8 mouse cellular contexts compared by ENCODE assay signal in the genomic region with DNA sequence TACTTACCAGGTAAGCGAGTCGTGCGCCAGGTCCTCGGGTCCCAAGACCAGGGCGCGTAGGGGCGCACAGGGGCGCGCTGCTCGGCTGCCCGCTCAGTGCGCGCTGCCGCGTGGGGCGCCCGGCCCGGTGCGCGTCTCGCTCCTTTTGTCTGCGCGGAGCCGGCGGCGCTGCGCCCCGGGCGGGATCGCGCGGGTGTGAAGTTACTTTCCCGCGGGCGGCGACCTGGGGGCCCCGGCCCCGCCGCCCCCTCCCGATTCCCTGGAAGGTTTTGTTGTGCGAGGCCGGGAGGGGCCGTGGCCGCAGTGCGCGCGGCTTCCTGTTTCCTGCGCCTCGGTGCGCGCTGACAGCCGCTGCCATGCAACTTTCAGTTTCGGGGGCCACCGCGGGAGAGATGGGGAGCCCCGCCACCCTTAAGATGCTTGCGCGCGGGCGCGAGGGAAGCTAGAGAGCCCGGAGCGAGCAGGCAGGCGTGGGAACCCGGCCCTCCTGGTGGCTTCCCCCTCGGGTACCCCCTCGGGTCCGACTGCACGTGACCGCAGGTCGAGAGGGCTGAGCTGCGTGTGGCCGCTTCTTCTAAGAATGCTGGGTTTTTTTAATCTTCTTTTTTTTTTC.
A peak's percentile ranks its signal among the peaks of the same experiment; 100 is the strongest.
DNase-seq lines count a peak whose midpoint lies in the region; ATAC-seq and TF ChIP-seq lines count a peak whose summit lies in the region.

No protein-coding gene starts in this region.

- H3K27ac ChIP-seq in CH12.LX (ENCODE audit: insufficient read depth, low read depth): peak overlapping the region; percentile 95
- H3K27ac ChIP-seq in forebrain, embryonic 12.5 days: peak overlapping the region; percentile 100
- H3K27ac ChIP-seq in hindbrain, embryonic 12.5 days: peak overlapping the region; percentile 100
- H3K27ac ChIP-seq in limb, embryonic 14.5 days (replicated peaks; ENCODE audit: low read depth, low read length): no peak overlapping the region
- peak overlapping the region; percentile 100 for H3K27ac ChIP-seq in midbrain, embryonic 14.5 days (replicated peaks; ENCODE audit: low read depth, low read length)

- peaks cover 0 to 12% of the 10 kb centered on the region in 2 experiments for H3K36me3 ChIP-seq in CH12.LX (replicated peaks in 1 of 2; ENCODE audit: control insufficient read depth in 1 of 2, insufficient read depth in 1 of 2, low read length in 1 of 2)
- H3K36me3 ChIP-seq in forebrain, embryonic 12.5 days (replicated peaks): no peaks in the 10 kb centered on the region
- no peaks in the 10 kb centered on the region for H3K36me3 ChIP-seq in hindbrain, embryonic 12.5 days
- no peaks in the 10 kb centered on the region for H3K36me3 ChIP-seq in limb, embryonic 14.5 days (ENCODE audit: control insufficient read depth, insufficient read depth, low read length)
- H3K36me3 ChIP-seq in midbrain, embryonic 14.5 days (ENCODE audit: control insufficient read depth, insufficient read depth, low read length): no peaks in the 10 kb centered on the region
- no peaks in the 10 kb centered on the region for H3K36me3 ChIP-seq in splenic B cell, adult 2 months (ENCODE audit: control insufficient read depth, insufficient read depth, low read length, poor library complexity, severe bottlenecking)

- DNase-seq in CH12.LX (ENCODE audit: extremely low read depth): peak; percentile 39
- peak; percentile 85 for DNase-seq in adrenal gland, adult 2 months
- no peak for DNase-seq in limb, embryonic 14.5 days (ENCODE audit: low spot score)
- DNase-seq in midbrain, embryonic 14.5 days: peak; percentile 83
- peak; percentile 88 for DNase-seq in splenic B cell, adult 2 months (ENCODE audit: low read depth, low spot score)
- no peak for DNase-seq in frontal cortex, postnatal 14 days (ENCODE audit: low spot score in 2 of 2)

- H3K4me1 ChIP-seq in CH12.LX (ENCODE audit: control insufficient read depth in 1 of 2, insufficient read depth in 2 of 2): peaks cover 48 to 66% of the 10 kb centered on the region in 2 experiments
- H3K4me1 ChIP-seq in forebrain, embryonic 12.5 days: peaks cover 83% of the 10 kb centered on the region
- H3K4me1 ChIP-seq in hindbrain, embryonic 12.5 days: peaks cover 72% of the 10 kb centered on the region
- peaks cover 81% of the 10 kb centered on the region for H3K4me1 ChIP-seq in limb, embryonic 14.5 days (ENCODE audit: control insufficient read depth, insufficient read depth, low read length)
- peaks cover 68% of the 10 kb centered on the region for H3K4me1 ChIP-seq in midbrain, embryonic 14.5 days (ENCODE audit: control insufficient read depth, insufficient read depth, low read length)

- in situ Hi-C loops in CH12.LX (cut with MboI; ENCODE audit: low pct_ligation_motif_present, low pct_unique_long_range_greater_than_20kb, low sequenced_read_pairs): no loop called here

- H3K4me2 ChIP-seq in CH12.LX (ENCODE audit: insufficient read depth, low read depth, poor library complexity, severe bottlenecking): peak overlapping the region; percentile 86; the same call in 1 of the 2 replicates
- H3K4me2 ChIP-seq in forebrain, embryonic 12.5 days: peak overlapping the region; percentile 96
- peak overlapping the region; percentile 95 for H3K4me2 ChIP-seq in hindbrain, embryonic 12.5 days (replicated peaks)
- peak overlapping the region; percentile 95 for H3K4me2 ChIP-seq in limb, embryonic 14.5 days (replicated peaks; ENCODE audit: low read depth, low read length, severe bottlenecking)
- peak overlapping the region; percentile 95 for H3K4me2 ChIP-seq in midbrain, embryonic 14.5 days (ENCODE audit: low read length)

- no peak for TF ChIP-seq RAD21 in CH12.LX (IDR thresholded peaks at IDR 0.05; ENCODE audit: low read depth, low read length)

- peaks cover 56% of the 10 kb centered on the region for H3K79me2 ChIP-seq in CH12.LX (replicated peaks; ENCODE audit: control insufficient read depth, extremely low read depth, insufficient read depth, poor library complexity, severe bottlenecking)

- no peaks in the 10 kb centered on the region for H3K27me3 ChIP-seq in CH12.LX (replicated peaks)
- 0 out of 2 replicates have a peak, but pooled peaks cover 5% of the 10 kb centered on the region for H3K27me3 ChIP-seq in forebrain, embryonic 12.5 days
- 0 out of 2 replicates have a peak, but pooled peaks cover 7% of the 10 kb centered on the region for H3K27me3 ChIP-seq in hindbrain, embryonic 12.5 days
- peaks cover 54% of the 10 kb centered on the region for H3K27me3 ChIP-seq in limb, embryonic 14.5 days (ENCODE audit: control insufficient read depth, insufficient read depth, low read length)
- H3K27me3 ChIP-seq in midbrain, embryonic 14.5 days (ENCODE audit: control insufficient read depth, insufficient read depth, low read length): no peaks in the 10 kb centered on the region
- H3K27me3 ChIP-seq in splenic B cell, adult 2 months (ENCODE audit: control insufficient read depth, insufficient read depth, low read length, poor library complexity, severe bottlenecking): no peaks in the 10 kb centered on the region

- TF ChIP-seq POLR2A in CH12.LX (IDR thresholded peaks at IDR 0.05; ENCODE audit: low read depth, low read length): no peak; the same call in 1 of the 2 replicates
- TF ChIP-seq POLR2A in limb, embryonic 14.5 days (IDR thresholded peaks at IDR 0.05; ENCODE audit: borderline replicate concordance, extremely low read depth, insufficient read depth, insufficient read length): no peak

- peak; percentile 42; the same call in 1 of the 2 replicates for TF ChIP-seq EP300 in CH12.LX (IDR thresholded peaks at IDR 0.05; ENCODE audit: low read length)

- ATAC-seq in forebrain, embryonic 12.5 days (ENCODE audit: low FRiP score): no peak
- ATAC-seq in hindbrain, embryonic 12.5 days (ENCODE audit: low FRiP score): no peak
- ATAC-seq in limb, embryonic 14.5 days (ENCODE audit: low FRiP score, low read depth): no peak
- ATAC-seq in midbrain, embryonic 14.5 days (ENCODE audit: low FRiP score, low TSS enrichment): no peak

- H3K9me3 ChIP-seq in CH12.LX (replicated peaks; ENCODE audit: low read length): peaks cover 6% of the 10 kb centered on the region
- H3K9me3 ChIP-seq in forebrain, embryonic 12.5 days: no peaks in the 10 kb centered on the region
- H3K9me3 ChIP-seq in hindbrain, embryonic 12.5 days (replicated peaks): no peaks in the 10 kb centered on the region
- no peaks in the 10 kb centered on the region for H3K9me3 ChIP-seq in limb, embryonic 14.5 days (ENCODE audit: control insufficient read depth, low read length)
- no peaks in the 10 kb centered on the region for H3K9me3 ChIP-seq in midbrain, embryonic 14.5 days (ENCODE audit: control insufficient read depth, low read length)

- peak overlapping the region; percentile 97 for H3K9ac ChIP-seq in CH12.LX (ENCODE audit: insufficient read depth, low read depth)
- peak overlapping the region; percentile 97 for H3K9ac ChIP-seq in forebrain, embryonic 12.5 days
- H3K9ac ChIP-seq in hindbrain, embryonic 12.5 days: peak overlapping the region; percentile 95
- peak overlapping the region; percentile 54 for H3K9ac ChIP-seq in limb, embryonic 14.5 days (ENCODE audit: low read depth, low read length, severe bottlenecking)
- H3K9ac ChIP-seq in midbrain, embryonic 14.5 days (replicated peaks; ENCODE audit: low read length): peak overlapping the region; percentile 98

- H3K4me3 ChIP-seq in CH12.LX (replicated peaks in 1 of 3; ENCODE audit: low read depth in 2 of 3, low read length in 2 of 3, poor library complexity in 1 of 3): peak overlapping the region; percentile 72 to 94 (median 87)
- H3K4me3 ChIP-seq in forebrain, embryonic 12.5 days (replicated peaks): peak overlapping the region; percentile 82
- H3K4me3 ChIP-seq in hindbrain, embryonic 12.5 days: peak overlapping the region; percentile 79
- peak overlapping the region; percentile 62 for H3K4me3 ChIP-seq in limb, embryonic 14.5 days (replicated peaks; ENCODE audit: low read length)
- H3K4me3 ChIP-seq in midbrain, embryonic 14.5 days (replicated peaks; ENCODE audit: low read depth, low read length): peak overlapping the region; percentile 91

- dilution Hi-C loops in CH12.LX (cut with MboI; ENCODE audit: extremely low pct_ligation_motif_present, extremely low pct_unique_long_range_greater_than_20kb, low sequenced_read_pairs): no loop called here

- no peak for TF ChIP-seq CTCF in CH12.LX (conservative IDR thresholded peaks at IDR 0.05 in 1 of 2, IDR thresholded peaks at IDR 0.05 in 1 of 2; ENCODE audit: low read depth in 2 of 2, low read length in 2 of 2)

- WGBS in forebrain, embryonic 12.5 days: under 1% methylated on average over 73 of the region's 73 CpGs
- WGBS in hindbrain, embryonic 12.5 days: under 1% methylated on average over 68 of the region's 73 CpGs
- WGBS in limb, embryonic 14.5 days: under 1% methylated on average over 67 of the region's 73 CpGs
- under 1% methylated on average over 71 of the region's 73 CpGs for WGBS in midbrain, embryonic 14.5 days

TF ChIP-seq in CH12.LX, 34 proteins besides CTCF, POLR2A, EP300 and RAD21 (continues in another document):
- no peak for TF ChIP-seq GABPA (IDR thresholded peaks at IDR 0.05; ENCODE audit: insufficient replicate concordance, low read depth, low read length)
- peak; percentile 13; the same call in 1 of the 2 replicates for TF ChIP-seq MEF2A (IDR thresholded peaks at IDR 0.05; ENCODE audit: borderline replicate concordance, low read depth, low read length)
- peak; percentile 49; the same call in 1 of the 2 replicates for TF ChIP-seq NELFE (IDR thresholded peaks at IDR 0.05; ENCODE audit: low read depth, low read length)
- TF ChIP-seq SIN3A (IDR thresholded peaks at IDR 0.05; ENCODE audit: low read length): peak; percentile 90
- TF ChIP-seq MYC (IDR thresholded peaks at IDR 0.05; ENCODE audit: low read depth, low read length): peak; percentile 23; the same call in 1 of the 2 replicates
- peak; percentile 80 for TF ChIP-seq ELF1 (IDR thresholded peaks at IDR 0.05; ENCODE audit: low read depth, low read length)
- TF ChIP-seq ZNF384 (IDR thresholded peaks at IDR 0.05; ENCODE audit: low read depth, low read length): peak; percentile 44; the same call in 1 of the 2 replicates
- no peak for TF ChIP-seq CHD2 (IDR thresholded peaks at IDR 0.05; ENCODE audit: low read length)
- TF ChIP-seq MAFK (IDR thresholded peaks at IDR 0.05; ENCODE audit: insufficient replicate concordance, low read length): no peak
- peak; percentile 55 for TF ChIP-seq TCF12 (IDR thresholded peaks at IDR 0.05; ENCODE audit: low read depth, low read length)
- TF ChIP-seq ETS1 (conservative IDR thresholded peaks at IDR 0.05; ENCODE audit: low read depth, low read length): peak; percentile 65
- peak; percentile 82 for TF ChIP-seq IRF4 (IDR thresholded peaks at IDR 0.05; ENCODE audit: low read depth, low read length)
- TF ChIP-seq SMC3 (IDR thresholded peaks at IDR 0.05; ENCODE audit: low read depth, low read length): no peak
- TF ChIP-seq ZC3H11A (IDR thresholded peaks at IDR 0.05; ENCODE audit: low read depth, low read length): no peak
- TF ChIP-seq NRF1 (IDR thresholded peaks at IDR 0.05; ENCODE audit: low read depth, low read length): peak; percentile 52
- TF ChIP-seq ZKSCAN1 (IDR thresholded peaks at IDR 0.05; ENCODE audit: borderline replicate concordance, low read depth, low read length): no peak
- TF ChIP-seq MXI1 (IDR thresholded peaks at IDR 0.05; ENCODE audit: low read depth, low read length): peak; percentile 88; the same call in 1 of the 2 replicates

Comparison
In these comparisons a context has a peak if more than half of its experiments do, and no peak if none do; other contexts are left out.
1. DNase-seq: peak in CH12.LX (single experiment), adrenal gland, adult 2 months (single experiment), midbrain, embryonic 14.5 days (single experiment) and splenic B cell, adult 2 months (single experiment); none in limb, embryonic 14.5 days (single experiment) and frontal cortex, postnatal 14 days (0 of 2).
2. Peak in every context shown above with its lines, with median percentiles within 50 percentile points of each other: H3K4me2 ChIP-seq, H3K4me3 ChIP-seq and H3K9ac ChIP-seq.